Mouse (Mus musculus): ENCODE data around the gene Myo1g. TPM values are rescaled to one million over a fixed set of nuclear protein-coding genes. Genes with fewer than 3 reads are reported as not detected.
A peak's percentile ranks its signal among the peaks of the same experiment; 100 is the strongest.

The Myo1g gene
- total and polyA plus RNA-seq, 2 experiments from 2014 or later = 0.62 to 1.5 TPM

GRCm38 (mm10) chr11:6549770-6550169, 29.0 kb upstream of the Myo1g start:
- ATAC-seq (ENCODE audit: low FRiP score) = no peak
- no peak overlapping the region for H3K4me3 ChIP-seq (ENCODE audit: low read depth, low read length)
- 96% methylated on average over 2 of the region's 2 CpGs for WGBS
- H3K27ac ChIP-seq (ENCODE audit: low read depth, low read length) = no peak overlapping the region
- H3K9me3 ChIP-seq (ENCODE audit: low read length) = no peaks in the 10 kb centered on the region
- no peaks in the 10 kb centered on the region for H3K27me3 ChIP-seq (ENCODE audit: insufficient read depth, low read length)
- no peak overlapping the region for H3K4me2 ChIP-seq (ENCODE audit: low read depth, low read length, poor library complexity, severe bottlenecking)
- no peak for TF ChIP-seq CTCF (IDR thresholded peaks at IDR 0.05)
- H3K9ac ChIP-seq (replicated peaks; ENCODE audit: low read length, poor library complexity, severe bottlenecking) = no peak overlapping the region
- DNase-seq (ENCODE audit: low spot score) = no peak
- H3K36me3 ChIP-seq (ENCODE audit: insufficient read depth, low read length) = no peaks in the 10 kb centered on the region
- 0 out of 2 replicates have a peak, but pooled peaks cover 6% of the 10 kb centered on the region for H3K4me1 ChIP-seq (ENCODE audit: insufficient read depth, low read length)

- Histone ChIP-seq H3K4me1 (ENCODE audit: insufficient read depth, low read length) (0 out of 2 replicates have a peak, but pooled peaks cover 6% of the 10 kb centered on the region), H3K4me2 (ENCODE audit: low read depth, low read length, poor library complexity, severe bottlenecking) (peak overlapping the region; percentile 63), H3K4me3 (ENCODE audit: low read depth, low read length) (peak overlapping the region; percentile 65), H3K9ac (replicated peaks; ENCODE audit: low read length, poor library complexity, severe bottlenecking) (peak overlapping the region; percentile 86), H3K27ac (ENCODE audit: low read depth, low read length) (peak overlapping the region; percentile 91; the same call in 1 of the 2 replicates), H3K9me3 (ENCODE audit: low read length) (no peaks in the 10 kb centered on the region), H3K27me3 (ENCODE audit: insufficient read depth, low read length) (no peaks in the 10 kb centered on the region), H3K36me3 (ENCODE audit: insufficient read depth, low read length) (no peaks in the 10 kb centered on the region)
- ATAC-seq (ENCODE audit: low FRiP score) (no peak), DNase-seq (ENCODE audit: low spot score) (peak; percentile 4)
- 32% methylated on average over 6 of the region's 6 CpGs for WGBS
- TF ChIP-seq CTCF (IDR thresholded peaks at IDR 0.05) = no peak
Measured at GRCm38 (mm10) chr11:6547696-6548325, 27.0 kb upstream of the Myo1g start.

DNA sequence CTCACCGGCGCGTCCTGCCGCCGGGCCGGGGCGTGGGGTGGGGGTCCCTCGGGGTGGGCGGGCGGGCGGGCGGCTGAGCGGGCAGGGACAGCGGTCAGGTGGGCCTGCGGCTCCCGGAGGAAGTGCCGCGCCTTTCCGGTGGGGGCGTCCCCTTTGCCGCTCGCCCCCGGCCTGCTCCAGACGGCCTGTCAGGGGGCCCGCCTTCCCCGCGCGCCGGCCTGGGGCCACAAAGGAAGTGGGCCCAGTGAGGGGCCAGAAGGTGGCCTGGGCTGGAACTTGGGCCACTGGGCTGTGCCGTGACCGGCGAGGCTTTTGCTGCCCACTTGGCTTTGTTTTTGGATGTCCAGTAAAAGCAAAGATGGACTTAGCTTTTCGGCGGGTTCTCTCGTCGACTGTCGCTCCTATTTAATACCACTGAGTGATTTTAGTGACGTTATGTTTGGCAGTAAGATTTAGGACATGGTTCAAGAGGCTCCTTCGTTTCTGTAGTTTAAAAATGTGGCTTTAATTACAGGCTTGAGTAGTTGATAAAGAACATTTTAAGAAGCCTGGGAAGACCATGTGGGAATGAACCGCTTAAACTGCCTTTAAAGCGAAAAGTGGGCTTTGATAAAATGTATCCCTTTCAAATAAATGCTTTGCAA, 26.4 kb upstream of the Myo1g start:
- 0 out of 2 replicates have a peak, but pooled peaks cover 6% of the 10 kb centered on the region for H3K4me1 ChIP-seq (ENCODE audit: insufficient read depth, low read length)
- H3K27ac ChIP-seq (ENCODE audit: low read depth, low read length) = peak overlapping the region; percentile 91
- TF ChIP-seq CTCF (IDR thresholded peaks at IDR 0.05) = no peak
- peak overlapping the region; percentile 63 for H3K4me2 ChIP-seq (ENCODE audit: low read depth, low read length, poor library complexity, severe bottlenecking)
- under 1% methylated on average over 27 of the region's 41 CpGs for WGBS
- DNase-seq (ENCODE audit: low spot score) (peak; percentile 47), ATAC-seq (ENCODE audit: low FRiP score) (peak; percentile 68)
- H3K36me3 ChIP-seq (ENCODE audit: insufficient read depth, low read length) = no peaks in the 10 kb centered on the region
- peak overlapping the region; percentile 86 for H3K9ac ChIP-seq (replicated peaks; ENCODE audit: low read length, poor library complexity, severe bottlenecking)
- H3K9me3 ChIP-seq (ENCODE audit: low read length) = no peaks in the 10 kb centered on the region
- peak overlapping the region; percentile 65 for H3K4me3 ChIP-seq (ENCODE audit: low read depth, low read length)
- H3K27me3 ChIP-seq (ENCODE audit: insufficient read depth, low read length) = no peaks in the 10 kb centered on the region

DNA sequence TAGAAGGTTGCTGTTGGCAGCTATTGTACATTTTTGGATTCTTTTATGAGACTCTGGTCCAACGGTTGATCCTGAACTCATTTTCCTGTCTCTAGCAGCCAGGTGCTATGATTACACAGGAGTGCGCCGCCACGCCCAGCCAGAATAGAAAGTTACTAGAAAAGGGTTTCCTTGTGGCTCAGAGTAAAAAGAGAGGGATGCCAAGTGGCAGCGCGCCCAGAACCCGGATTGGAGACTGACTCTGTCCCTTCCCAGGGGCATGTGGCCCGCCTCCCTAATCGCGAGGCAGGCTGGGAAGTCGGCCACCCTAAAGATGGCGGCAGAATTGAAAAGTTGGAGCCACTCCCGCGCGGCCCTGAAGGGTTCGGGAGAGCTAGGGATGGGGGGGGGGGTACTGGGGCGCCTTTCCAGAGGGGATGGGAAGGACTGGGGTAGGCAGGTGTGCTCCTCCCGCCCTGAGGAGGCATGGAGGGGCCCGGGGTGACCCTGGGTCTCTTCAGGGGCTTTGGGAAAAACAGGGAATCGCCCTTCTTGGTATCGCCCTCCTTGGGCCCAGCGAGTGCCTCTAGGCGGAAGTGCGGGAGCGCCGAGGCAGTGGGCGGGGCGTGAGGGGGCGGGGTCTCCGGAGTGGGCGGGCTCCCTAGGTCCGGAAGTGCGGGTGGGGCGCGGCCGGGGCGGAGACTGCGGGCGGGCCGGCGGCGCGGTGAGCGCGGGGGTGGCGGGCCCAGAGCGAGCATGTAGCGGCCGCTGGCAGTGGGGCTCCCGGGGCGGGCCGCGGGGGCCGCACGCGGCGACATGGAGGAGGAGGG, 25.6 kb upstream of the Myo1g start, which contains the start of gene Ccm2:
Gene Ccm2, plus strand, starts transcription at position 683 of the 809 bp plus-strand sequence.
- 0 out of 2 replicates have a peak, but pooled peaks have one; percentile 7 for TF ChIP-seq CTCF (IDR thresholded peaks at IDR 0.05)
- Histone ChIP-seq H3K9ac (replicated peaks; ENCODE audit: low read length, poor library complexity, severe bottlenecking) (peak within 1 kb of the TSS; percentile 86), H3K36me3 (ENCODE audit: insufficient read depth, low read length) (no peaks in the 10 kb centered on the region), H3K27me3 (ENCODE audit: insufficient read depth, low read length) (no peaks in the 10 kb centered on the region), H3K27ac (ENCODE audit: low read depth, low read length) (peak within 1 kb of the TSS; percentile 91), H3K4me1 (ENCODE audit: insufficient read depth, low read length) (0 out of 2 replicates have a peak, but pooled peaks cover 6% of the 10 kb centered on the region), H3K4me2 (ENCODE audit: low read depth, low read length, poor library complexity, severe bottlenecking) (peak within 1 kb of the TSS; percentile 63), H3K4me3 (ENCODE audit: low read depth, low read length) (peak within 1 kb of the TSS; percentile 65), H3K9me3 (ENCODE audit: low read length) (no peaks in the 10 kb centered on the region)
- WGBS = under 1% methylated on average over 38 of the region's 57 CpGs
- peak; percentile 98 for DNase-seq (ENCODE audit: low spot score)
- ATAC-seq (ENCODE audit: low FRiP score) = peak; percentile 95

DNA sequence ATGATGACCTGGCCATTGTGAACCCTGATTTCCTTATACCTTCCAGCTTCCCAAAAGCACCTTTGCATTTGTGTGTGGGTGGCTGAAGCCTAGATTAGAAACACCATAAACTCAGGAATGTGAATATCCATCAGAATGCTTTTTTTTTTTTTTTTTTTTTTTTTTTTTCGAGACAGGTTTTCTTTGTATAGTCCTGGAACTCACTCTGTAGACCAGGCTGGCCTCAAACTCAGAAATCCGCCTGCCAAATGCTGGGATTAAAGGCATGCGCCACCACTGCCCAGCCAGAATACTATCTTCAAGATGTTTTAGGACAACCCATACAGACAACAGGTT, 25.1 kb upstream of the Myo1g start:
- Histone ChIP-seq H3K27ac (ENCODE audit: low read depth, low read length) (peak overlapping the region; percentile 91), H3K4me2 (ENCODE audit: low read depth, low read length, poor library complexity, severe bottlenecking) (peak overlapping the region; percentile 63), H3K27me3 (ENCODE audit: insufficient read depth, low read length) (no peaks in the 10 kb centered on the region), H3K36me3 (ENCODE audit: insufficient read depth, low read length) (no peaks in the 10 kb centered on the region), H3K4me1 (ENCODE audit: insufficient read depth, low read length) (0 out of 2 replicates have a peak, but pooled peaks cover 6% of the 10 kb centered on the region), H3K9me3 (ENCODE audit: low read length) (no peaks in the 10 kb centered on the region), H3K4me3 (ENCODE audit: low read depth, low read length) (peak overlapping the region; percentile 65), H3K9ac (replicated peaks; ENCODE audit: low read length, poor library complexity, severe bottlenecking) (peak overlapping the region; percentile 86)
- no peak for DNase-seq (ENCODE audit: low spot score)
- TF ChIP-seq CTCF (IDR thresholded peaks at IDR 0.05) = no peak
- ATAC-seq (ENCODE audit: low FRiP score) = peak; percentile 20
- WGBS = 17% methylated on average over 3 of the region's 3 CpGs

Measured in midbrain, postnatal 0 days (tissue).